28 mouse cellular contexts compared by ENCODE assay signal in genomic region chr8:103570864-103571425, GRCm38 (mm10).
DNase-seq lines count a peak whose midpoint lies in the region; ATAC-seq and TF ChIP-seq lines count a peak whose summit lies in the region.
"Had no signal": no experiment of that assay in that cellular context is flagged by ENCODE, and none has a peak within 500 bp of the region (broad histone marks: within the 10 kb centered on the region; RNA-seq: fewer than 3 reads in every experiment).

No protein-coding gene starts in this region.

- 49% methylated on average over 11 of the region's 11 CpGs for WGBS in hindbrain, embryonic 14.5 days
- 60% methylated on average over 11 of the region's 11 CpGs for WGBS in hindbrain, embryonic 12.5 days
- WGBS in hindbrain, postnatal 0 days, result 54% methylated on average over 11 of the region's 11 CpGs
- 71% methylated on average over 11 of the region's 11 CpGs for WGBS in hindbrain, embryonic 10.5 days
- WGBS in midbrain, postnatal 0 days, result 60% methylated on average over 11 of the region's 11 CpGs
- 63% methylated on average over 11 of the region's 11 CpGs for WGBS in midbrain, embryonic 13.5 days
- WGBS in neural tube, embryonic 15.5 days, result 46% methylated on average over 11 of the region's 11 CpGs

- no peaks in the 10 kb centered on the region for H3K36me3 ChIP-seq in hindbrain, embryonic 14.5 days (replicated peaks; ENCODE audit: control insufficient read depth, insufficient read depth)
- H3K36me3 ChIP-seq in hindbrain, embryonic 12.5 days, result no peaks in the 10 kb centered on the region
- H3K36me3 ChIP-seq in hindbrain, postnatal 0 days (ENCODE audit: insufficient read depth, low read length), result no peaks in the 10 kb centered on the region
- H3K36me3 ChIP-seq in hindbrain, embryonic 10.5 days, result no peaks in the 10 kb centered on the region
- no peaks in the 10 kb centered on the region for H3K36me3 ChIP-seq in midbrain, postnatal 0 days (ENCODE audit: insufficient read depth, low read length)
- no peaks in the 10 kb centered on the region for H3K36me3 ChIP-seq in midbrain, embryonic 13.5 days
- H3K36me3 ChIP-seq in neural tube, embryonic 15.5 days, result no peaks in the 10 kb centered on the region
- H3K36me3 ChIP-seq: embryonic facial prominence, embryonic 12.5 days; embryonic facial prominence, embryonic 15.5 days; forebrain, embryonic 15.5 days; G1E; heart, embryonic 10.5 days; heart, embryonic 13.5 days had no signal

- H3K4me1 ChIP-seq in hindbrain, embryonic 14.5 days (replicated peaks; ENCODE audit: control insufficient read depth, insufficient read depth, low read length), result no peaks in the 10 kb centered on the region
- no peaks in the 10 kb centered on the region for H3K4me1 ChIP-seq in hindbrain, embryonic 12.5 days
- no peaks in the 10 kb centered on the region for H3K4me1 ChIP-seq in hindbrain, postnatal 0 days (ENCODE audit: insufficient read depth, low read length)
- H3K4me1 ChIP-seq in hindbrain, embryonic 10.5 days (replicated peaks), result peaks cover 7% of the 10 kb centered on the region; the same call in 1 of the 2 replicates
- H3K4me1 ChIP-seq in midbrain, postnatal 0 days (ENCODE audit: insufficient read depth, low read length), result no peaks in the 10 kb centered on the region
- H3K4me1 ChIP-seq in midbrain, embryonic 13.5 days (replicated peaks), result no peaks in the 10 kb centered on the region
- no peaks in the 10 kb centered on the region for H3K4me1 ChIP-seq in neural tube, embryonic 15.5 days
- H3K4me1 ChIP-seq: embryonic facial prominence, embryonic 12.5 days; embryonic facial prominence, embryonic 15.5 days; forebrain, embryonic 15.5 days; heart, embryonic 10.5 days; heart, embryonic 13.5 days had no signal

- no peak overlapping the region for H3K27ac ChIP-seq in hindbrain, embryonic 14.5 days
- no peak overlapping the region for H3K27ac ChIP-seq in hindbrain, embryonic 12.5 days
- 0 out of 2 replicates have a peak overlapping the region, but pooled peaks have one; percentile 34 for H3K27ac ChIP-seq in hindbrain, postnatal 0 days
- no peak overlapping the region for H3K27ac ChIP-seq in hindbrain, embryonic 10.5 days
- H3K27ac ChIP-seq in midbrain, postnatal 0 days (ENCODE audit: low read depth, low read length), result no peak overlapping the region
- no peak overlapping the region for H3K27ac ChIP-seq in midbrain, embryonic 13.5 days
- H3K27ac ChIP-seq in neural tube, embryonic 15.5 days (replicated peaks), result no peak overlapping the region
- H3K27ac ChIP-seq: embryonic facial prominence, embryonic 12.5 days; embryonic facial prominence, embryonic 15.5 days; forebrain, embryonic 15.5 days; heart, adult 2 months; heart, embryonic 10.5 days; heart, embryonic 13.5 days had no signal

- no peak for DNase-seq in hindbrain, embryonic 14.5 days (ENCODE audit: low spot score)
- DNase-seq in hindbrain, postnatal 0 days (ENCODE audit: low spot score), result peak; percentile 36
- DNase-seq in hindbrain, embryonic 10.5 days (ENCODE audit: low spot score), result no peak
- peak; percentile 42 for DNase-seq in midbrain, postnatal 0 days (ENCODE audit: low spot score)
- DNase-seq: adrenal gland, postnatal 10 days; adrenal gland, postnatal 36 days; B cell, adult 2 months; cerebellum, adult 11 months; cerebellum, adult 2 months; cerebellum, adult 9-11 months; cerebellum, postnatal 25 days; gastrocnemius, postnatal 10 days; gastrocnemius, postnatal 36 days; heart, adult 2 months; heart, postnatal 14 days; heart, postnatal 4 days had no signal

- no peaks in the 10 kb centered on the region for H3K27me3 ChIP-seq in hindbrain, embryonic 14.5 days (ENCODE audit: control insufficient read depth, insufficient read depth, low read length)
- H3K27me3 ChIP-seq in hindbrain, embryonic 12.5 days, result no peaks in the 10 kb centered on the region
- no peaks in the 10 kb centered on the region for H3K27me3 ChIP-seq in hindbrain, postnatal 0 days (ENCODE audit: insufficient read depth, low read length)
- no peaks in the 10 kb centered on the region for H3K27me3 ChIP-seq in hindbrain, embryonic 10.5 days (ENCODE audit: insufficient read depth, poor library complexity, severe bottlenecking)
- H3K27me3 ChIP-seq in midbrain, postnatal 0 days (ENCODE audit: insufficient read depth, low read length), result no peaks in the 10 kb centered on the region
- no peaks in the 10 kb centered on the region for H3K27me3 ChIP-seq in midbrain, embryonic 13.5 days
- H3K27me3 ChIP-seq in neural tube, embryonic 15.5 days (replicated peaks), result no peaks in the 10 kb centered on the region
- H3K27me3 ChIP-seq: CH12.LX; embryonic facial prominence, embryonic 12.5 days; embryonic facial prominence, embryonic 15.5 days; forebrain, embryonic 15.5 days; heart, embryonic 13.5 days; Patski had no signal

- ATAC-seq in hindbrain, embryonic 14.5 days (ENCODE audit: low FRiP score), result peak; percentile 21; the same call in 1 of the 2 replicates
- ATAC-seq in hindbrain, embryonic 12.5 days (ENCODE audit: low FRiP score), result no peak
- ATAC-seq in hindbrain, postnatal 0 days, result peak; percentile 81
- 0 out of 2 replicates have a peak, but pooled peaks have one; percentile 38 for ATAC-seq in midbrain, postnatal 0 days (ENCODE audit: low FRiP score)
- ATAC-seq in midbrain, embryonic 13.5 days, result no peak
- peak; percentile 70 for ATAC-seq in neural tube, embryonic 15.5 days (ENCODE audit: low FRiP score)
- ATAC-seq: forebrain, embryonic 15.5 days; intestine, embryonic 16.5 days; Patski had no signal

- no peak overlapping the region for H3K4me3 ChIP-seq in hindbrain, embryonic 14.5 days (replicated peaks; ENCODE audit: low read length)
- H3K4me3 ChIP-seq in hindbrain, embryonic 12.5 days, result no peak overlapping the region
- H3K4me3 ChIP-seq in hindbrain, postnatal 0 days (ENCODE audit: low read length), result no peak overlapping the region
- H3K4me3 ChIP-seq in hindbrain, embryonic 10.5 days, result no peak overlapping the region
- H3K4me3 ChIP-seq in midbrain, postnatal 0 days (ENCODE audit: low read depth, low read length), result no peak overlapping the region
- no peak overlapping the region for H3K4me3 ChIP-seq in midbrain, embryonic 13.5 days (replicated peaks)
- H3K4me3 ChIP-seq in neural tube, embryonic 15.5 days (replicated peaks), result no peak overlapping the region
- H3K4me3 ChIP-seq: embryonic facial prominence, embryonic 12.5 days; embryonic facial prominence, embryonic 15.5 days; forebrain, embryonic 15.5 days; heart, adult 2 months; heart, embryonic 10.5 days; heart, embryonic 13.5 days had no signal

- H3K9ac ChIP-seq in hindbrain, embryonic 14.5 days, result no peak overlapping the region
- H3K9ac ChIP-seq in hindbrain, embryonic 12.5 days, result no peak overlapping the region
- no peak overlapping the region for H3K9ac ChIP-seq in hindbrain, postnatal 0 days (replicated peaks; ENCODE audit: low read length)
- H3K9ac ChIP-seq in midbrain, postnatal 0 days (replicated peaks; ENCODE audit: low read length, poor library complexity, severe bottlenecking), result no peak overlapping the region
- no peak overlapping the region for H3K9ac ChIP-seq in midbrain, embryonic 13.5 days (replicated peaks)
- H3K9ac ChIP-seq in neural tube, embryonic 15.5 days (replicated peaks), result no peak overlapping the region
- H3K9ac ChIP-seq: embryonic facial prominence, embryonic 12.5 days; embryonic facial prominence, embryonic 15.5 days; forebrain, embryonic 15.5 days; heart, embryonic 13.5 days had no signal

- H3K9me3 ChIP-seq in hindbrain, embryonic 14.5 days (ENCODE audit: control insufficient read depth, low read length), result no peaks in the 10 kb centered on the region
- no peaks in the 10 kb centered on the region for H3K9me3 ChIP-seq in hindbrain, embryonic 12.5 days (replicated peaks)
- no peaks in the 10 kb centered on the region for H3K9me3 ChIP-seq in hindbrain, postnatal 0 days (ENCODE audit: low read length)
- peaks cover 4% of the 10 kb centered on the region; the same call in 1 of the 2 replicates for H3K9me3 ChIP-seq in hindbrain, embryonic 10.5 days
- no peaks in the 10 kb centered on the region for H3K9me3 ChIP-seq in midbrain, postnatal 0 days (ENCODE audit: low read length)
- H3K9me3 ChIP-seq in midbrain, embryonic 13.5 days, result no peaks in the 10 kb centered on the region
- H3K9me3 ChIP-seq in neural tube, embryonic 15.5 days (replicated peaks), result no peaks in the 10 kb centered on the region
- H3K9me3 ChIP-seq: embryonic facial prominence, embryonic 12.5 days; embryonic facial prominence, embryonic 15.5 days; forebrain, embryonic 15.5 days; heart, embryonic 10.5 days; heart, embryonic 13.5 days had no signal

- no peak overlapping the region for H3K4me2 ChIP-seq in hindbrain, embryonic 14.5 days (replicated peaks)
- H3K4me2 ChIP-seq in hindbrain, embryonic 12.5 days (replicated peaks), result no peak overlapping the region
- H3K4me2 ChIP-seq in hindbrain, postnatal 0 days (ENCODE audit: low read depth, low read length), result no peak overlapping the region
- H3K4me2 ChIP-seq in midbrain, postnatal 0 days (ENCODE audit: low read depth, low read length, poor library complexity, severe bottlenecking), result no peak overlapping the region
- no peak overlapping the region for H3K4me2 ChIP-seq in midbrain, embryonic 13.5 days (replicated peaks)
- no peak overlapping the region for H3K4me2 ChIP-seq in neural tube, embryonic 15.5 days
- H3K4me2 ChIP-seq: embryonic facial prominence, embryonic 12.5 days; embryonic facial prominence, embryonic 15.5 days; forebrain, embryonic 15.5 days; heart, embryonic 13.5 days had no signal

- no peak for TF ChIP-seq CTCF in hindbrain, postnatal 0 days (IDR thresholded peaks at IDR 0.05; ENCODE audit: low read depth)
- no peak for TF ChIP-seq CTCF in midbrain, postnatal 0 days (IDR thresholded peaks at IDR 0.05)

Comparison
In these comparisons a context has a peak if more than half of its experiments do, and no peak if none do; other contexts are left out.
1. ATAC-seq: peak in hindbrain, embryonic 14.5 days (single experiment), hindbrain, postnatal 0 days (single experiment), midbrain, postnatal 0 days (single experiment) and neural tube, embryonic 15.5 days (single experiment); none in hindbrain, embryonic 12.5 days (single experiment) and midbrain, embryonic 13.5 days (single experiment).
2. DNase-seq: peak in hindbrain, postnatal 0 days (single experiment) and midbrain, postnatal 0 days (single experiment); none in hindbrain, embryonic 14.5 days (single experiment) and hindbrain, embryonic 10.5 days (single experiment).